Mouse (Mus musculus): ENCODE data around the gene Stat6.

Gene Stat6

DNA sequence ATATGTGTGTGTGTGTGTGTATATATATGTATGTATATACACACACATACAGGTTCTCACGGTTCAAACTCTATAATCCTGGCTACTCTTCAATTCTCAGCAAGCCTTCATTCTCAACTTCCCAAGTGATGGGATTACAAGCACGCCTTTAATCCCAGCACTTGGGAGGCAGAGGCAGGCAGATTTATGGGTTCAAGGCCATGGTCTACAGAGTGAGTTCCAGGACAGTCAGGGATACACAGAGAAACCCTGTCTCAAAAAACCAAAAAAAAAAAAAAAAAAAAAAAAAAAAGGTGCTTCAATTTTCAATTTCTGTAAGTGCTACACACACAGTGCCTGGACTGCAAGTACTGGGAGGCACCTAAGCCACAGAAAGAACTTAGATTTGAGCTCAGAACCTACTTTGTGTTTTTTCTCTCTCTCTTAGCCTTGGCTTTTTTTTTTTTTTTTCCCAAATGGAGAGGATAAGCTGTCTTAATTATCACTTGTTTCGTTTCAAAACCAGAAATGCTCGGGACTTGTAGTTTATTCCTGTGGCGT lies 33.1 kb downstream of the Stat6 start:
- no peak for DNase-seq

- DNase-seq = peak; percentile 93
Observed at GRCm38 (mm10) chr10:127676691-127677548, 34.1 kb downstream of the Stat6 start.

DNA sequence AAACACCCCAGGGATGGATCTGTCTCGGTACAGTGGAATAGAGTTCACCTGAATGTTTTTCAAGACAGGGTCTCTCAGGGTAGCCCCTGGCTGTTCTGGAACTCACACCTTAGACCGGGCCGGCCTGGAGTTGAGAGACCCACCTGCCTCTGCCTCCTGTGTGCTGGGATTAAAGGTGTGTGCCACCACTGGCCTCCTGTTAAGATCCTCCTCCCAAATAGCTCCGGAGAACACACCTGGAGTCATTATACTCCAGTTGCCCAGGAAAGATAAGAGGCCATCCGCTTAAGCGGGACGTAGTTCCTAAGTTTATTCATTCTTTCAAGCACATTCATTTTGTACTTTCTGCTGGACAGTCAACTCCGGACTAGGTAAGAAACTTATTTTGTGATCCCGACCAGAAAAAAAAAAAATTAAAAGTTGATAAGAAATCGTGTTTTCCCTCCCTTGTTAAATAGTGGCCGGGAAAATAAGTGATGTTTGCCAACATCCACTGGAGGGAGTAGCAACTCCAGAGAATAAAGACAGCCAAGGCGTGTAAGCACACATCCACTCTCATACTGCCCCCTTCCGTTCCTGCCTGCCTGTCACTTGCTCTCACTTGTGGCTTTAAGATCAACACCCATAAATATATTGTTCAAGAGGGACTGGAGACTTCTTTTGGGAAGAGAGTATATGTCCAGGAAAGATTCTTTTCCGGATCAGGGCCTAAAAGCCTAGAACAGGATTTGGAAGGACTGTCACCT lies 35.0 kb downstream of the Stat6 start:
- no peak for DNase-seq

DNA sequence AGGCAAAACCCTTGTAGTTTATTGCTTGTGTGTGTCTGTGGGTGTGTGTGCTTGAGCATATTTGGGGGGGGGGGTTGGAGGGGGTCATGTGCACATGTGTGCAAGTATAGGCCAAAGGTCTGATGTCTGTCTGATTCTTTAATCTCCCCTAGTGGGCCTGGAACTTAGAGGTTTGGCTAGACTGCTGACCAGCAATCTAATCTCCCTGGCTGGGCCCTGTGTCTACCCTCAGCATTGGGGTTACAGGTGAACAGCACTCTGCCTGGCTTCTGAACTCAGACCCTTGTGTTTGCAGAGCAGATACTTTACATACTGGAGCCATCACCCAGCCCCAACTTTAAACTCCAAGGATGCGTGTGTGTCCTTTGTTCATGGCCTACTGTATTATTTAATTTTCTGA lies 36.4 kb downstream of the Stat6 start:
- no peak for DNase-seq

GRCm38 (mm10) chr10:127679881-127680280 lies 37.1 kb downstream of the Stat6 start:
- DNase-seq = no peak

DNA sequence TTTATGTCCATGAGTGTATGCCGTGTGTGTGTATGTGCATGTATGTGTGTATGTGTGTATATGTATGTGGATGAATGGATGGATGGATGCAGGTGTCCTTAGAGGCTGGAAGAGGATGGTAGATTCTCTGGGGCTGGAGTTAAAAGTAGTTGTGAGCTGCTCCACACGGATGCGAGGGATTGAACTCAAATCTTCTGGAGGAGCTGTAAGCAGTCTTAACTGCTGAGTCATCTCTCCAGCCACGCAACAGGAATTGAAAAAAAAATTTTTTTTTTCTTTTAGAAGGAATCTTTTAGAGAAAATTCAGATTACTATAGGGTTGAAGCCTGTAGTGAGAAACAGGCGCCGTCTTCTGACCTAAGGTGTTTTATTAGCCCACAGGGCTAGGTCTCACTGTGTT lies 40.1 kb downstream of the Stat6 start:
- DNase-seq = no peak

GRCm38 (mm10) chr10:127691053-127691452 lies 48.3 kb downstream of the Stat6 start:
- no peak for DNase-seq

DNA sequence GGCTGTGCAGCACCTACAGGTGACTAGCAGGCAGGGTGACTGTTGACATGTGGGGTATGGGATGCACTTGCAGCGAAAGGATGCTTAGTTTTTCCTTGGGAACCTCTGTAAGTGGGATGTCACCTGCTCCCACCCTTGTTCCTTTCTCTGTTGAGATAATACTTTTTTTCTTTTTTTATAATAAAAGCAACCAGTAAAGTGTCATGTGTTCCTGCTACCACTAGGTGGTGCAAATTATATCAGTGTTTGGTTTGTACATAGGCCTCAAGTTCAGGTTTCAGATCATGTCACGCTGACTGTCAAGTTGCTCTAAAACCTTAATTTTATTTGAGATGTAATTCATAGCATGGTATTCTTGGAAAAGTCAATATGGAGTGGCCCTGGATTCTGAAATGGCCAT lies 51.9 kb downstream of the Stat6 start:
- DNase-seq = no peak

DNA sequence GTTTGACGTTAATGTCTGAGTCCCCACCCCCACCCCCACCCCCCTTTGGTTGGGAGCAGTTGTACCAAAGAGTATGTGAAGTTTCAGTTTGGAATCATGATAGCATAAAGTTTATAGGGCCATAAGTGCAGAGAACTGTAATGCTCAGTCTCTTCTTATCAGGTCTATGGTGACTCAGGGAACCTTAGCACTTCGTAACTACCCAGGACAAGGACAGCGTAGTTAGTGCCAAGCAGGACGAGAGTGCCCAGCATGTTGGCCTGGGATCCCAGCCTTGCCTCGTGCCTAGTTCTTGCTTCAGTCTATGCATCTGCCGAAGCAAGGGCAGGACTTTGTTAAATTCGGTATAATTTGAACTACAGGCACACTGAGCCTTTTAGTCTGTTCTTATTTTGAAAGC lies 53.0 kb downstream of the Stat6 start:
- DNase-seq = no peak

GRCm38 (mm10) chr10:127698966-127699365 lies 56.2 kb downstream of the Stat6 start:
- DNase-seq = no peak

DNA sequence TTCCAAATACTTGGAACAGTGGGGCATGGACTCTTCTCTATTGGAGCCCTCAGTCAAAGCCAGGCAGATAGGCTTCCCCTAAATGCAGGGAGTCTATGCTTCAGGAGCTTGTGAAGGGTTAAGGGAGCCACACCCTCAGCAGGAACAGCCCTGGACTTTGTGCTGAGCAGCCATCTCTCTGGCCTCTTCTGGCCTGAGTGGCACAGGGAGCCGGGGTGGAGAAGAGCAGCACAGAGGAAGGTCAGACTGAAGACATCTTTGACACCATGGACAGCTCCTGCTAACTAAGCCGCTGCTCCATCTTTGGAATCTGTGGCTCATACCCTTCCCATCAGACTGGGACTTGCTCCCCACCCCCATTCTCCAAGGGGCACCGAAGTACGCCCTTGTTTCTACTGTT lies 60.5 kb downstream of the Stat6 start:
- no peak for DNase-seq

GRCm38 (mm10) chr10:127704293-127704692 lies 61.5 kb downstream of the Stat6 start:
- DNase-seq = no peak

- DNase-seq = no peak
Observed at GRCm38 (mm10) chr10:127704766-127705220, 62.0 kb downstream of the Stat6 start, which contains the start of gene Myo1a. Myo1a (plus strand) TSS chr10:127705170.

DNA sequence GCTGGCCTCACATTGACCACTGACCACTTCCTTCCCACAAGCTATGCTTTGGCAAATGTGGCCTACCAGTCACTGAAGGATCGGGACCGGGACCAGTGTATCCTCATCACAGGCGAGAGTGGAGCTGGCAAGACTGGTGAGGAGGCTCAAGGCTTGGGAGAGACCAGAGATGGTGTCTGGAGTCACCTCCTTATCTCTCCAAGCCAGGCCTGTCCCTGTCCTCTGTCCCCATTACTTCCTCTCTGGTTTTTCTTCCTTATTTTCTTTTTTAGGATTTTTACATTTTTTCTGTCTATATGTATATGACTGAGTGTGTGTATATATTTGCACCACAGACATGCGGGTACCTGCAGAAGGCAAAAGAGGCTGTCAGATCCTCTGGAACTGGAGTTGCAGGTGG lies 63.0 kb downstream of the Stat6 start:
- no peak for DNase-seq

DNA sequence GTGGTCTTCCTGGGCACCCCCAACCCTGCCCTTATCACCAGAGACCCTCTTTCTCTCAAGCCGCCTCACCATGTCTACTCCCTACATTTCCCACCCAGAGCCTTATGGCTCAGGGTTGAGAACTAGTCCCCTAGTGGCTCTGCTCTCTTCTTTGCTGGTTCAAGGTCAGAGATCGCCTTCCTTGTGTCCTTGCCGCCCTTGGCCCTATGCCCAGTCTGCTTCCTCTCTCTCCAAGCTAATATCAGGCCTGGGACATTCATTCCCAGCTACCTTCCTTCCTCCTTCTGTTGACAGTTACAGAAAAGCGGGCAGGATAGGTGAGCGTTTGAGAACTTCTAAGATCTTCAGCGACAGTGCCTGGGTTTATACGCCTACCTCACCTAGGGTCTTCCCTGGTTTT lies 64.9 kb downstream of the Stat6 start:
- no peak for DNase-seq

GRCm38 (mm10) chr10:127708850-127709370 lies 66.1 kb downstream of the Stat6 start:
- DNase-seq = no peak

GRCm38 (mm10) chr10:127710331-127710730 lies 67.5 kb downstream of the Stat6 start:
- no peak for DNase-seq

Measured in right cerebral cortex, postnatal 25 days (tissue).